Mouse (Mus musculus) heart, adult 8-10 months (tissue): Measurements from ENCODE around the gene Gm12216. TPM values are rescaled to one million over a fixed set of nuclear protein-coding genes. Genes with fewer than 3 reads are reported as not detected.

Experiments
- DNase-seq: peaks from one replicate; pipeline ENCODE4 v3.0.0; 2022; ENCODE audit warnings: low spot score
- total RNA-seq, 4 experiments: library from RNA; stranded (reverse); gene quantifications; 2 replicates each; pipeline ENCODE4 v1.2.4; 2022

Gene Gm12216
- total RNA-seq, 4 experiments from 2014 or later, result 1.2 to 3.0 (median 2.1) TPM

- no peak for DNase-seq
These were observed 63.2 kb downstream of the Gm12216 start for GRCm38 (mm10) chr11:53795813-53796212.

- no peak for DNase-seq
These were observed 64.1 kb downstream of the Gm12216 start for GRCm38 (mm10) chr11:53794671-53795557.

GRCm38 (mm10) chr11:53794015-53794414 is 65.0 kb downstream of the Gm12216 start:
- DNase-seq, result no peak

- DNase-seq, result no peak
These were observed 66.1 kb downstream of the Gm12216 start for GRCm38 (mm10) chr11:53792986-53793385.

GRCm38 (mm10) chr11:53789277-53789676 is 69.8 kb downstream of the Gm12216 start:
- no peak for DNase-seq

GRCm38 (mm10) chr11:53788196-53788595 is 70.9 kb downstream of the Gm12216 start:
- DNase-seq, result peak; percentile 79

GRCm38 (mm10) chr11:53786058-53787031 is 72.7 kb downstream of the Gm12216 start:
- DNase-seq, result no peak

GRCm38 (mm10) chr11:53785311-53785936 is 73.6 kb downstream of the Gm12216 start:
- no peak for DNase-seq

- DNase-seq, result no peak
These were observed 75.8 kb downstream of the Gm12216 start for GRCm38 (mm10) chr11:53783288-53783687.

- no peak for DNase-seq
These were observed 77.1 kb downstream of the Gm12216 start for GRCm38 (mm10) chr11:53781964-53782363.

- no peak for DNase-seq
These were observed 77.8 kb downstream of the Gm12216 start for GRCm38 (mm10) chr11:53781201-53781775.

- DNase-seq, result no peak
These were observed 78.8 kb downstream of the Gm12216 start for GRCm38 (mm10) chr11:53780262-53780661.

- no peak for DNase-seq
These were observed 79.2 kb downstream of the Gm12216 start for GRCm38 (mm10) chr11:53779808-53780207.

GRCm38 (mm10) chr11:53778455-53778854 is 80.6 kb downstream of the Gm12216 start:
- DNase-seq, result no peak

- DNase-seq, result no peak
These were observed 81.3 kb downstream of the Gm12216 start for GRCm38 (mm10) chr11:53777736-53778135.

GRCm38 (mm10) chr11:53774659-53775255 is 84.3 kb downstream of the Gm12216 start:
- DNase-seq, result no peak

GRCm38 (mm10) chr11:53773641-53774360 is 85.3 kb downstream of the Gm12216 start:
- DNase-seq, result no peak

GRCm38 (mm10) chr11:53773087-53773486 is 86.0 kb downstream of the Gm12216 start, which contains the start of gene Gm17334:
Gm17334 (minus strand) TSS chr11:53773187.
- DNase-seq, result no peak

- no peak for DNase-seq
These were observed 86.5 kb downstream of the Gm12216 start for GRCm38 (mm10) chr11:53772536-53772935.
